Mouse (Mus musculus) midbrain, embryonic 14.5 days (tissue): ENCODE results near the gene Fkbp8. TPM values are rescaled to one million over a fixed set of nuclear protein-coding genes. Genes with fewer than 3 reads are reported as not detected.

Experiments used
- ATAC-seq: fragments of 200-750 bp; cut with Nextera tagmentation; 2 replicates; pipeline ENCODE4 v1.8.0; 2017; ENCODE audit warnings: moderate number of reproducible peaks, moderate library complexity; ENCODE audit not compliant: low FRiP score, low TSS enrichment
- DNase-seq: peaks from one replicate; pipeline ENCODE4 v3.0.0-alpha.2; 2015
- H3K27ac ChIP-seq: fragments of 300-500 bp; sonication (generic); replicated peaks from 2 replicates; pipeline ENCODE4 v1.5.1; 2014; ENCODE audit warnings: mild to moderate bottlenecking, low read depth, low read length, moderate library complexity
- H3K27me3 ChIP-seq: fragments of 300-500 bp; sonication (generic); 2 replicates; pipeline ENCODE4 v1.6.1; 2014; ENCODE audit warnings: low read length, control low read depth, mixed read lengths; ENCODE audit not compliant: control insufficient read depth, insufficient read depth
- H3K36me3 ChIP-seq: fragments of 300-500 bp; sonication (generic); 2 replicates; pipeline ENCODE4 v1.6.1; 2014; ENCODE audit warnings: low read length, control low read depth; ENCODE audit not compliant: control insufficient read depth, insufficient read depth
- H3K4me1 ChIP-seq: fragments of 300-500 bp; sonication (generic); 2 replicates; pipeline ENCODE4 v1.6.1; 2014; ENCODE audit warnings: mild to moderate bottlenecking, antibody characterized with exemption, low read length, control low read depth; ENCODE audit not compliant: control insufficient read depth, insufficient read depth
- H3K4me2 ChIP-seq: fragments of 300-500 bp; sonication (generic); 2 replicates; pipeline ENCODE4 v1.6.1; 2014; ENCODE audit warnings: mild to moderate bottlenecking, low read length, moderate library complexity
- H3K4me3 ChIP-seq: fragments of 300-500 bp; sonication (generic); replicated peaks from 2 replicates; pipeline ENCODE4 v1.5.1; 2014; ENCODE audit warnings: low read depth, low read length
- H3K9ac ChIP-seq: fragments of 300-500 bp; sonication (generic); replicated peaks from 2 replicates; pipeline ENCODE4 v1.6.1; 2014; ENCODE audit warnings: mild to moderate bottlenecking, low read length, moderate library complexity
- H3K9me3 ChIP-seq: fragments of 300-500 bp; sonication (generic); 2 replicates; pipeline ENCODE4 v1.6.1; 2016; ENCODE audit warnings: low read length, control low read depth, mixed read lengths; ENCODE audit not compliant: control insufficient read depth
- WGBS: fragments of 180-500 bp; shearing (Covaris S2); extraction: QIAGEN DNeasy Blood & Tissue Kit; methylation state at CpG from one replicate; pipeline ENCODE4 v1.1.7; 2014; 5-methylcytosine and 5-hydroxymethylcytosine counted together
- polyA plus RNA-seq: library from polyadenylated mRNA; unstranded; fragments of >200 nt; fragmentation: Nextera tagmentation; extraction: Ambion mirVana; gene quantifications from 2 replicates; pipeline ENCODE4 v1.2.1, GENCODE M21; 2014

The Fkbp8 gene
- polyA plus RNA-seq, 1 experiment from 2014 or later = 328 TPM

GRCm38 (mm10) chr8:70490061-70490879, 37.3 kb upstream of the Fkbp8 start:
- no peak for ATAC-seq
- Histone ChIP-seq H3K9me3 (no peaks in the 10 kb centered on the region), H3K4me1 (peaks cover 29% of the 10 kb centered on the region), H3K4me2 (no peak overlapping the region), H3K27me3 (peaks cover 90% of the 10 kb centered on the region), H3K4me3 (no peak overlapping the region), H3K9ac (no peak overlapping the region), H3K36me3 (no peaks in the 10 kb centered on the region), H3K27ac (no peak overlapping the region)
- 6% methylated on average over 10 of the region's 10 CpGs for WGBS
- DNase-seq = no peak

DNA sequence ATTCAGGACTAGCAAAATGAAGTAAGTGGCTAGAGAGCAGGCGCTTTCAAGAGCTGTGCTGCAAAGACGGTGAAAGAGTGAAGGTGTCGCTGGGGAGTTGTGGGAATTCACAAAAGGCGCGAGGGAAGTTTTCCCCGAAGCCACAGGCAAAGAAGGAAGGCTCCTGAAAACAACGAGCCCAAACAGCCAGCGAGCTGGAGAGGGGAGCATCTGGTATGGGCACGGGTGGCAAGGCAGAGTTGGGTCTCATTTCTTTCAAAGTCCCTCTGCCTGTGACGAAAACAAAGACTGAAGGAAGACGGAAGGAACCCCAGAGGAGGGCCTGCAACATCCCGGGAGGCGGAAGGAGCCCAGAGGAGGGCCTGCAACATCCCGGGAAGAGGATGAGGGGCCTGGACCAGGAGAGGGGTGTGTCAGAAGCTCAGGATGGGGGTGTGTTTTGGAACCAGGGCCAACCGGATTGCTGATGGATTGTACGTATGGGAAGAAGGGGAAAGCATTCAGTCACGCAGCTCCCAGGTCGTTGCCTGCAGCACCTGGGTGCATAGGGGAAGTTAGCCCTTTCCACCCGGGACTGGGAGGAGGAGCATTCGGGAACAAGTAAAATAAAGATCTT, 36.5 kb upstream of the Fkbp8 start:
- no peak overlapping the region for H3K27ac ChIP-seq
- H3K36me3 ChIP-seq = no peaks in the 10 kb centered on the region
- H3K4me2 ChIP-seq = no peak overlapping the region
- WGBS = under 1% methylated on average over 20 of the region's 20 CpGs
- DNase-seq (no peak), ATAC-seq (no peak)
- H3K4me1 ChIP-seq = peaks cover 33% of the 10 kb centered on the region
- H3K27me3 ChIP-seq = peaks cover 90% of the 10 kb centered on the region
- H3K9ac ChIP-seq = no peak overlapping the region
- H3K4me3 ChIP-seq = no peak overlapping the region
- no peaks in the 10 kb centered on the region for H3K9me3 ChIP-seq

DNA sequence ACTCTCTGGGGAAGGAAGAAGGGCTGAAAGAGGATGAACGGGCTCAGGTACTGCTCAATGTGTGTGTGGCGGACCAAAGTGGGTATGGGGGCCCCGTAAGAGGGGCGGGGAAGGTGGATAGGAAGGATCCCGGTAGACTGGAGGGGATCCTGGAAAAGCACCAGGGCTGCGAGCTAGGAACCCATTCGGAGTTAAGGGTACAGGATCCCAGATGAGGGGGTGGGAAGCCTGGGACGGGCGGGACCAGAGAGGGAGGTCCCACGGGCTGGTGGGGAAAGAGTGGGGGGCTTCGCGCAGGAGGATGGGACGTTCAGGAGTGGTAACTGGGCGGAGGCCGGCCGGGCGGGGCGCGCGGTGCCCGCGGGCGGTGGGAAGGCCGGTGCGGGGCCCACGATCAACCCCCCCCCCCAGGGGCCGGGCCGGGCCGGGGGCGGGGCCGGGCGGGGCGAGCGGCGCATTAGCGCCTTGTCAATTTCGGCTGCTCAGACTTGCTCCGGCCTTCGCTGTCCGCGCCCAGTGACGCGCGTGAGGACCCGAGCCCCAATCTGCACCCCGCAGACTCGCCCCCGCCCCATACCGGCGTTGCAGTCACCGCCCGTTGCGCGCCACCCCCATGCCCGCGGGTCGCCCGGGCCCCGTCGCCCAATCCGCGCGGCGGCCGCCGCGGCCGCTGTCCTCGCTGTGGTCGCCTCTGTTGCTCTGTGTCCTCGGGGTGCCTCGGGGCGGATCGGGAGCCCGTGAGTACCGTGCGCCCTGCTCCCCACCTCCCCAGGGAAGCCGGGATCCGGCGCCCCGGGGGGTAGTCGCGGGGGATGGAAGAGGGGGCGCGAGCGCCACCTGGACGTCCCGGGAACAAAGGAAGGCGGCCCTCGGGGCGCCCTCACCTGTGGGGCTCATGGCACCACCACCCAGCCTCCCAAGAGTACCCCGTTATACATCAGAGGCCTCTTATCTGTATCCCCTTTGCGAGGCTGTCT, 34.6 kb upstream of the Fkbp8 start, which contains the start of gene Crlf1:
Gene Crlf1, plus strand, starts transcription at position 495 of the 977 bp plus-strand sequence.
- DNase-seq (no peak), ATAC-seq (no peak)
- H3K4me3 ChIP-seq = peak within 1 kb of the TSS; percentile 31
- peaks cover 96% of the 10 kb centered on the region for H3K27me3 ChIP-seq
- H3K9me3 ChIP-seq = no peaks in the 10 kb centered on the region
- under 1% methylated on average over 89 of the region's 93 CpGs for WGBS
- peak within 1 kb of the TSS; percentile 34; the same call in 1 of the 2 replicates for H3K9ac ChIP-seq
- H3K4me2 ChIP-seq = peak within 1 kb of the TSS; percentile 53
- H3K27ac ChIP-seq = no peak within 1 kb of the TSS
- H3K36me3 ChIP-seq = no peaks in the 10 kb centered on the region
- peaks cover 26% of the 10 kb centered on the region for H3K4me1 ChIP-seq

DNA sequence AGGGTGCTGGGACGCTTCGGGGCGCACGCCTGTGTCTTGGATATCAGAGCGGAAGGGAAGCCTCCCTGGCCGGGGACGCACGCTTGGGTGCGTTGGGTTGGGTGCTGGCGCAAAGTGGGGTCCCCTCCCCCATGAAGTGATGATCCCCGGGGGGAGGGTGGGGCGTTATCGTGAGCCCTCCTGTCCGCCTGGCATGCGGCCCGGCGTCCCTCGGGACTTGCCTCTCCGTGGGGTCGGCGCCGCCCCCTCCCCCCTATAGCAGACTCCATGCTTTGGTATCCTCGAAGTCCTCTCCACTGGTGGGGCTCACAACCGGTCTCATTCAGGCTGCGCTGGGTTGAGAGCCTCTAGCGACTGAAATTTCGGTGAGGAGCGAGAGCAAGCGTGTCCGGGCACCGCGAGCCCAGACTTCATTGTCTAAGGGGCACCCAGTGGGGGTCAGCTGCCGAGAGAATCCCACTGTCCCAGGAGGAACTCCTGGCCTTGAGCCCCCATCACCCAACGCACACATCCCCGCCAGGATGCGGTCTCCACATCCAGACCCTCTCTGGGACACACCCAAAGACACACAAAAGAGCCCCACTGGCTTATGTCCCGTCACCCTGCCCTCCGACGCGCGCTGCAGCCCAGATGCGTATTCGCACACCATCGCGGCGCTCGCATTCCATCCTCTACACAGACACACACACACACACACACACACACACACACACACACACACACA, 33.7 kb upstream of the Fkbp8 start:
- H3K9me3 ChIP-seq = no peaks in the 10 kb centered on the region
- no peak overlapping the region; the same call in 1 of the 2 replicates for H3K9ac ChIP-seq
- H3K27ac ChIP-seq = no peak overlapping the region
- H3K4me1 ChIP-seq = peaks cover 17% of the 10 kb centered on the region; the same call in 1 of the 2 replicates
- 1% methylated on average over 47 of the region's 47 CpGs for WGBS
- peak overlapping the region; percentile 53 for H3K4me2 ChIP-seq
- peak overlapping the region; percentile 31 for H3K4me3 ChIP-seq
- peaks cover 93% of the 10 kb centered on the region for H3K27me3 ChIP-seq
- DNase-seq (no peak), ATAC-seq (no peak)
- no peaks in the 10 kb centered on the region for H3K36me3 ChIP-seq

- 4% methylated on average over 28 of the region's 28 CpGs for WGBS
- DNase-seq = no peak
- H3K4me2 ChIP-seq = peak overlapping the region; percentile 53; the same call in 1 of the 2 replicates
- H3K9me3 ChIP-seq = no peaks in the 10 kb centered on the region
- H3K27ac ChIP-seq = no peak overlapping the region
- H3K4me1 ChIP-seq = peaks cover 15% of the 10 kb centered on the region; the same call in 1 of the 2 replicates
- H3K36me3 ChIP-seq = no peaks in the 10 kb centered on the region
- H3K9ac ChIP-seq = no peak overlapping the region; the same call in 1 of the 2 replicates
- ATAC-seq = no peak
- 0 out of 2 replicates have a peak overlapping the region, but pooled peaks have one; percentile 31 for H3K4me3 ChIP-seq
- peaks cover 92% of the 10 kb centered on the region for H3K27me3 ChIP-seq
These were observed 33.0 kb upstream of the Fkbp8 start for GRCm38 (mm10) chr8:70494416-70494945.

- Histone ChIP-seq H3K9me3 (no peaks in the 10 kb centered on the region), H3K27ac (no peak overlapping the region), H3K4me2 (peak overlapping the region; percentile 12; the same call in 1 of the 2 replicates), H3K4me1 (peaks cover 13% of the 10 kb centered on the region; the same call in 1 of the 2 replicates), H3K27me3 (peaks cover 92% of the 10 kb centered on the region), H3K36me3 (no peaks in the 10 kb centered on the region), H3K9ac (no peak overlapping the region), H3K4me3 (0 out of 2 replicates have a peak overlapping the region, but pooled peaks have one; percentile 2)
- no peak for ATAC-seq
- DNase-seq = no peak
- WGBS = 1% methylated on average over 21 of the region's 21 CpGs
These were observed 32.3 kb upstream of the Fkbp8 start for GRCm38 (mm10) chr8:70495001-70495770.

DNA sequence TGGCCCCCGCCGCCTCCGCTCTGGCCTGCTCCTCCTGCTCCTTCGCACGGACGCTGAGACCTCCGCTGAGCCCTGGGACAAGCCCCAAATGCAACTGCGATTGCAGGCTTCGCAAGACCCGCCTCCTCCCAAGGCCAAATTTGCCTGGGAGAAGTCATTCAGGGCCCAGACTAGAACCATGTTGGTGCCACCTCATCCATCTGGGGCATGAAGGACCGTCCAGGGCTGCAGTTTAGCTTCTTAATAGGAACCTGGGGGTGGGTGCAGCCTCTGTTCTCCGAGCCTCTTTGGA, 31.8 kb upstream of the Fkbp8 start:
- DNase-seq (no peak), ATAC-seq (no peak)
- Histone ChIP-seq H3K9ac (no peak overlapping the region), H3K36me3 (no peaks in the 10 kb centered on the region), H3K4me1 (peaks cover 13% of the 10 kb centered on the region; the same call in 1 of the 2 replicates), H3K27ac (no peak overlapping the region), H3K4me3 (no peak overlapping the region), H3K9me3 (no peaks in the 10 kb centered on the region; the same call in 1 of the 2 replicates), H3K4me2 (peak overlapping the region; percentile 12; the same call in 1 of the 2 replicates), H3K27me3 (peaks cover 92% of the 10 kb centered on the region)
- WGBS = 6% methylated on average over 12 of the region's 12 CpGs
